Mouse (Mus musculus) 416B (cell line): ENCODE results near the gene Tspan5.

Experiments used
- DNase-seq: peaks from one replicate; pipeline ENCODE4 v3.0.0; 2011; ENCODE audit warnings: low read depth

Gene Tspan5

DNA sequence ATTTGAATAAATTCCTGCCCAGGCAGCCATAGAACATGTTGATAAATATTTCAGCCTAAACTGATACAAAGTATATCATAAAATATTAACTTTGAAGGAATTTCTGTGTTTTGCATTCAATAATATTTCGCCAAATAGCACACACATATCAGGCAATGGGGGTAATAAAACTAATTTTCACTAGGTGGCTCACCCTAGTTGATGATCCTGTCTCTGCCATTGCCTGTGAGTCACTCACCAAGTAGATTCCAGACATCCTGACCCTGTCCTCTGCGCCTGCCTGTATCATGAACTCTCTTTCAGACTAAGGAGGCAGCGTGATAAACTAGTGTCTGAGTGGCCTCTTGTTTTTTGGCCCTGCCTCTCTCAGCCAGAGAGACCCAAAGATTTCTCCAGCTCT, 105.8 kb downstream of the Tspan5 start:
- DNase-seq: peak; percentile 33

DNA sequence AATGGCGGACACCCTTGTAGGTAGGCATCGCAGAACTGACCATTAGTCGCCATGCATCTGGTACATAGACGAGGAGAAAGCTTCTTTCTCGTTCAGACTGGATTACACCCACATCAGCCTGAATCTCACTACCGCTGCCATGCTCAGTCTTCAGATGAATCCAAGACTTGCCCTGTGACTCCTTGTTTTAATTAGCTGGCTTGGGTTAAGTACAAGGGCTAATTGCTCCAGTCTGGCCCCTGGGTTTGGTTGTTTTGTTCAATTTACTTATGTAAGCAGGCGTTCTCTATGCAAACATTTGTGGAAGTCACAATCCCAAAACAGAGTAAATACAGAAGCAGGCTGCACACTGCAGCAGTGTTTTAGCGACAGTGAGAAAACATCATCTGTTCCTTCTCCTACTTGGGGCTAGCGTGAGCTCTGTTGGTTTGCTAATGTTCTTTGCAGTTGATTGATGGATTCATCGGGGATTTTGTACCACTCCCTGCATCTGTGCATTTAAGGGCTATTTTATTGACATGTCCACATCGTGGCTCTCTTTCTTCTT, 107.8 kb downstream of the Tspan5 start:
- DNase-seq: no peak

GRCm38 (mm10) chr3:138851876-138852275, 109.9 kb downstream of the Tspan5 start:
- no peak for DNase-seq

DNA sequence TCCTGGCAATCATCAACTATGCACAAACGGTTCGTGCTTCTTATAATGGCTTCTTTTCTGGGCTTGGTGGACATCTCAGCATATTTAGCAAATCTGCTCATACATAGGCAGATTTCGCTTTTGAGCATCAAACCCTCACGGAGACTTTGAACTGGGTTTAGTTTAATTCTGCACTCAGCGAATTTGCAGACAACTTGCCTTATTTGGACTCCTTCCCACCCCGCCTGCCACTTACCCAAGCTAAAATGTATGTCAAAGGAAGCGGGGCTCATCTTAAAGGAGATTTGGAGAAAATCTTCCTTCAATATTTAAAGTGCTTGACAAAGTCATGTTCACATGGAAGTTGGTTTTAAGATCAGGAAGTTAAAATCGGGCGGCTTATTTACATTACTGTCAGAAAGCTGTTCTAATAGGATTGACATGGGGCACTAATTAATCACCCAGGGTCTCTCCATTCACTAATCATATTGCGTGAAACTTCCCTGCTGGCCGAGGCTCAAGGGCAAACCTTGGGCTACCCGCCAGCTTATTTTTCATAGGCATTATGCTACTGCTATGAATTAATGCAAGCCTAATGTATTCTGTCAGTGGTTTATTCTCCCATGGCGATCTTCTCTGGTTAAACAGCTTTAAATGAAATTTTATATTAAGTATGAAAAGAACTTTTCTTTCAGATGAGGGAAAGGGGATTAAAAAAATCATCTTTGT, 111.1 kb downstream of the Tspan5 start:
- DNase-seq: no peak

- no peak for DNase-seq
Observed at GRCm38 (mm10) chr3:138853996-138854836, 112.2 kb downstream of the Tspan5 start.

DNA sequence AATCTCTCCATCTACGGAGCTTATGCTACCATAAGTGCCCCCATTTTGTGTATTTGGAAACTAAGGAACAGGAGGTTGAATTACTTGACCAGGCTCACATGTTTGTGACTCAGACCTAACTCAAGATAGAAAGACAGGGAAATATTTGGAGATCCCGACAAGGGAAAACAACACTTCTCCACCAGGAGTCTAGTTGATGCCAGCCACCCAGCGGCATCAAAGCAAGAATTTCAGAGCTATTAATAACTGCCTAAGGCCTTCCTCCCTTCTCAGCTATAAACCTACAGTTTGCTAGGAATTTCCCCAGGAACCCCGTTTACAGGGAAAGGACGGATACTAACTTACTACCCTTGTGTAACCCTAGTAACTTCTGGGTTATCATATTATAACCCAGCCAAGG, 113.4 kb downstream of the Tspan5 start:
- no peak for DNase-seq

DNA sequence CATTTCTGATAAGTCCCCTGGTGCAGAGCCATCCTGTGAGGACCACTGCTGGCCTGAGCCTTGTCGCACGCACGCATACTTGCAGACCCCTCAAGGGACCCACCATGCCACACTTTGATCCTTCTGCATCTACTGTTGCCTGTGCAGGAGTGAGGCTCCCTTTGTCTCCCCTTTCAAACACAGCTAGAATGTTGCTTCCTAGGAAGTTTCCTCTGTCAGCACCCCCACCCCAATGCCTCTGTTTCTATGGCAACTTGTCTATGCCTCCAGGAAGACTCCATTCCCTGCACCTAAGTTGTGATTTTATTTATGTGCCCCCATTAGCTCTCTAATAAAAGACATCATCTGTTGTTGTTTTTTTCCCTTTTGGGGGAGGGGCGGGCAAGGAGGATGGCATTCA, 115.0 kb downstream of the Tspan5 start:
- no peak for DNase-seq

GRCm38 (mm10) chr3:138857805-138858546, 116.0 kb downstream of the Tspan5 start:
- no peak for DNase-seq

- no peak for DNase-seq
Observed at GRCm38 (mm10) chr3:138858649-138859048, 116.7 kb downstream of the Tspan5 start.

DNA sequence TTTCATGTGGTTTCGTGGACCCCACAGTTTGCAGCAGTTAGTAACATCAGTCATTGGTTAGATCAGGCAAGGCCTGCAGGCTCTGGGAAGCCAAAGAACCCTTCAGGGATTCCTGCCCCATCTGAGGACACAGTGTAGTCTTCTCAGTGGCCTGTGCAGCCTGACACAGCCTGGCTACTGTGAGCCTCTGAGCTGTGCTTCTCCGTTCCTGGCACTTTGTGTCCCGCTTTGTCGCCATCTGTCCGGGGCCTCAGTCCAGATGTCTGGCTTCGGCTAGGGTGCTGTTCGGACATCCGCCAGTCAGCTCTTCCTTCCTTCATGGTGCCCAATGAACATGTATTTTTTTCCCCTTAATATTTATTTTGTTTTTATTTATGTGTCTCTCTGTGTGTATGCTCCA, 117.2 kb downstream of the Tspan5 start:
- DNase-seq: no peak

DNA sequence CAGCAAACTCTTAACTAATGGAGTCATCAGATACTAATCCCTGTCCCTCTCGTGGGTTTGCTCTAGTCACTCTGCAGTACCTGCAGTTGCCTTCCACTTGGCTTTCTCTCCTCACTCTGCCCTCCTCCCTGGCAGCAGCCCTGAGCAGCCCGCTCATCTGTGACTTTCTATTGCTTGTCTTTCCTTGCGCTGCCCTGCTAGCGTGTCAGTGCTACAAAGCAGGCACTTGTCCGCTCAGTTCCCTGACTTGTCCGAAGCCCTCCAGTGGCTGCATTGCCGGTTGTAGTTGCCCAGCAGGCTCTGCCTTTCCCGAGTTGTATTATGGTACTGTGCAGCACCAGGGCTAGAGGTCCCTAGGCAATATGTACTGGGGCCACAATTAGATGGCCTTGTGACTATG, 117.7 kb downstream of the Tspan5 start:
- DNase-seq: no peak

GRCm38 (mm10) chr3:138860257-138860760, 118.3 kb downstream of the Tspan5 start:
- no peak for DNase-seq

- DNase-seq: no peak
Observed at GRCm38 (mm10) chr3:138861032-138861431, 119.0 kb downstream of the Tspan5 start.

GRCm38 (mm10) chr3:138861589-138861988, 119.6 kb downstream of the Tspan5 start:
- no peak for DNase-seq

- DNase-seq: no peak
Observed at GRCm38 (mm10) chr3:138864166-138864648, 122.2 kb downstream of the Tspan5 start.

GRCm38 (mm10) chr3:138865271-138865670, 123.3 kb downstream of the Tspan5 start:
- DNase-seq: no peak

DNA sequence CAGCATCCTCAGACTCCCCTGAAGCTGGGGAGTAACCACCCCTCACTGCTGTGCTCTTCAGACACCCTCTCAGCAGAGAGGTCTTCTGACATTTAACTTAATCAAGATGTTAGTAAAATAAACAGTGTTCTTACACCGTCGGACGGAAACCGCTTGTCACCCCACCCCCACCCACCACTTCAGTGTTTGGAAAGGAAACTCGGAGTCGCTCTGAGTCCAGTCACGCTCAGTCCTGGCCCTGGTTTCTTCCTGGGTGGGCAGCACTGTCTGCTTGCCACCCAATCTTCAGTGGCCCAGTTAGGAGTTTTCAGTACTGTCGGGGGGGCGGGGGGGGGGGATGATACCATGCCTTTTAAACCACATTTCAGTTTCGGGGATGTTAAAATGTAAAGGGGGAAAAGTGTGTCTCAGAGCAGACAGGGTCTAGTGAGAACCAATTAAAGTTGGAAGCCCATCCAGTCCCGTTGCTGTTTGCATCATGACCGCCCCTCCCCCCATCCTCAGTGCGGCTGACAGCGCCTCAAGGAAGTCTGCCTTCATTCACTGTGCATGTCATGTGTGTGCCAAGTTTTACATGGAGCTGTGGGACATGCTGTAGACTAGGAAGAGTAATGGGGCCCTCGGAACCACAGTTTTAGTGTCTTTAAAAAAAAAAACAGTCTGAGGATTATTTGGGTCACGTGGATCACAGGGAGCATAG, 125.3 kb downstream of the Tspan5 start:
- DNase-seq: no peak

GRCm38 (mm10) chr3:138868409-138868808, 126.4 kb downstream of the Tspan5 start:
- DNase-seq: no peak

DNA sequence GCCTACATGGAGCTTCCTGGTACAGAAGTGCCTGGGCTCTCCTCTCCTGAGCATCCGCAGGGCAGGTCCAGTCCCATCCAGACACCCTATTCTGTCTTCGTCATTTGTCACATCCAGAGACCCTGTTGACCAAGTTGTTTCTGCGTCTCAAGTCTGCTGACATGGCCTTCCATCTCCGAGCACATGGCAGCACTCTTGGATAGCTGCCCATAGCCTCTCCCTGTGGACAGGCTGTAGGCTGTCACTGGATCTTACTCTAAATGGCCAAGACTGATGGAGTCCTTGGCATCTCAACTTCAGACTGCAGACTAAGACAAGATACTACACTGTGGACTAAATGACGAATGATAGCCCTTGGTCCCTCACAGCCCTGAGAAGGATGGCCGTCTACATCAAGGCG, 133.3 kb downstream of the Tspan5 start:
- no peak for DNase-seq

DNA sequence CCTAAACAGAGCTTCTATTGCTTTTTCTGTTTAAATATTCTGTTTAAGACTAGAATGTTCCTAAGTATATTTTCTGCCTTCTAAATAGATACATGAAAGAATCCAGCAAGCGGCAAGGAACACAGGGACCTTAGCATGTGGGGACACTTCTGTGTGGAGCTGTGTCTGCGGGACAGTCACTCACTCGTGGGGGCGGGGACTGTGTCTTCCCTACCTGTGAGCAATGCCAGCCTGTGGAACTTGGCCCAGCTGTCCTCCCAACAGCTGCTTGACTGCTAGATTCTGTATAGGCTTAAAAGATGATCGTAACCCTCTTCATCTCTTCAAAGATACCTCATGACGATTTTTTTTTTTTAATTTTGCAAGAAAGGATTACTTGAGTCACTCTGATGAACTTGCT, 133.9 kb downstream of the Tspan5 start:
- DNase-seq: no peak

DNA sequence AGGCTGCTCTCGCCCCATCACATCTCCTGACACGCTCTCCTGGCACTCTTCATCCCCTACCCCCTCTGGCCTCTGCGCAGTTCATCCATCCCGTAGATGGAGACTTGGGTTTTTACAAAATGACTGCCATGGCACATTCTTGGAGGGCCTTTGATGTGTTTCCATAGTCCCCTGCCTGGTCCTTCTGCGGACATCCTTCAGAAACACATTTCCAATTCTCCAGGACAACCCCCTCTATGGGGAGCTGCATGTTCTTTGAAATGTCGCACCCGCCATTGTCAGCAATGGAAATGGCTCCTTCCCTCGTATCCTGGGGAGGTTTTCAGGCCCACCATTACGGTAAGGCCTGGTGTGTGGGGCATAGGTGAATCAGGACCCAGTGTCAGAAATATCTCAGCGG, 134.4 kb downstream of the Tspan5 start:
- no peak for DNase-seq
